Comparison of ENCODE assay signal across 15 mouse cellular contexts in the genomic region with DNA sequence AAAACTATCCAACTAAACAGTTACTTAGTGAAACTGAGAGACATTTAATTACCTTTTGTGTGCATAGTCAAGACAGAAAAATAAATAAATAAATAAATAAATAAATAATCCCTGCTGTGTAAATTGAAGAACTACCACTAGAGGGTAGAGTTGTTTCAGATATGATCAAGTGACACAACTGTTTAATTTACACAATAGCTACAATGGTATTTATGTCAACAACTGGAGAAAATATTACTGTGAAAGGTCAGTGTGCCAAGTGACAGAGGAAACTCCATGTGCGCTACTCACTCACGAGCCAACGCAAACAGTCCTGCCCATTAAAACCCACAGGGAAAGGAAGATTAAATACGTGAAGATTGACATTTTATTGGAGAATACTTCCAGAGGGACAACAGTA. TPM values are rescaled to one million over a fixed set of nuclear protein-coding genes. Genes with fewer than 3 reads are reported as not detected.
DNase-seq lines count a peak whose midpoint lies in the region; ATAC-seq and TF ChIP-seq lines count a peak whose summit lies in the region.
"Had no signal": no experiment of that assay in that cellular context is flagged by ENCODE, and none has a peak within 500 bp of the region (broad histone marks: within the 10 kb centered on the region; RNA-seq: fewer than 3 reads in every experiment).

No protein-coding gene starts in this region.

- TF ChIP-seq POLR2A in cerebellum, adult 2 months (IDR thresholded peaks at IDR 0.05; ENCODE audit: borderline replicate concordance, insufficient read depth, low read length), result no peak

- TF ChIP-seq CTCF in cerebellum, adult 2 months (IDR thresholded peaks at IDR 0.05; ENCODE audit: borderline replicate concordance, insufficient read depth, low read depth, low read length), result peak; percentile 47; the same call in 1 of the 2 replicates
- TF ChIP-seq CTCF in hindbrain, postnatal 0 days (IDR thresholded peaks at IDR 0.05; ENCODE audit: low read depth), result peak; percentile 63
- TF ChIP-seq CTCF in lung, postnatal 0 days (IDR thresholded peaks at IDR 0.05), result peak; percentile 33; the same call in 1 of the 2 replicates

- ATAC-seq in hindbrain, postnatal 0 days, result no peak
- ATAC-seq in hindbrain, embryonic 13.5 days (ENCODE audit: low FRiP score), result no peak
- ATAC-seq in lung, postnatal 0 days, result no peak
- ATAC-seq in megakaryocyte, adult 5-6 weeks (ENCODE audit: poor library complexity, severe bottlenecking), result no peak
- ATAC-seq: midbrain, embryonic 16.5 days had no signal

- H3K27ac ChIP-seq in cerebellum, adult 2 months (ENCODE audit: insufficient read depth, low read length), result no peak overlapping the region
- no peak overlapping the region for H3K27ac ChIP-seq in hindbrain, postnatal 0 days
- H3K27ac ChIP-seq in hindbrain, embryonic 13.5 days, result no peak overlapping the region
- no peak overlapping the region for H3K27ac ChIP-seq in lung, postnatal 0 days (ENCODE audit: low read length)
- H3K27ac ChIP-seq: heart, embryonic 10.5 days; hindbrain, embryonic 10.5 days; lung, embryonic 15.5 days had no signal

- no peaks in the 10 kb centered on the region for H3K27me3 ChIP-seq in cerebellum, adult 2 months (ENCODE audit: control insufficient read depth, insufficient read depth, low read length)
- no peaks in the 10 kb centered on the region for H3K27me3 ChIP-seq in hindbrain, postnatal 0 days (ENCODE audit: insufficient read depth, low read length)
- H3K27me3 ChIP-seq in hindbrain, embryonic 13.5 days, result no peaks in the 10 kb centered on the region
- no peaks in the 10 kb centered on the region for H3K27me3 ChIP-seq in lung, postnatal 0 days (replicated peaks; ENCODE audit: insufficient read depth, low read length)
- H3K27me3 ChIP-seq: lung, embryonic 15.5 days had no signal

- 32% methylated on average over 4 of the region's 4 CpGs for WGBS in cerebellum, adult 2 months
- WGBS in hindbrain, postnatal 0 days, result 57% methylated on average over 4 of the region's 4 CpGs
- 75% methylated on average over 4 of the region's 4 CpGs for WGBS in hindbrain, embryonic 13.5 days
- WGBS in lung, postnatal 0 days, result 45% methylated on average over 4 of the region's 4 CpGs

- no peaks in the 10 kb centered on the region for H3K9me3 ChIP-seq in hindbrain, postnatal 0 days (ENCODE audit: low read length)
- H3K9me3 ChIP-seq in hindbrain, embryonic 13.5 days, result no peaks in the 10 kb centered on the region
- H3K9me3 ChIP-seq in lung, postnatal 0 days (ENCODE audit: low read length), result no peaks in the 10 kb centered on the region
- H3K9me3 ChIP-seq: heart, embryonic 10.5 days; hindbrain, embryonic 10.5 days; lung, embryonic 15.5 days had no signal

- DNase-seq in cerebellum, adult 2 months, result no peak
- DNase-seq in cerebellum, postnatal 14 days, result no peak
- peak; percentile 46 for DNase-seq in hindbrain, postnatal 0 days (ENCODE audit: low spot score)
- peak; percentile 61 for DNase-seq in lung, postnatal 0 days (ENCODE audit: low spot score)
- no peak for DNase-seq in lung, postnatal 14 days
- DNase-seq in fat pad, adult 2 months (ENCODE audit: extremely low read depth, low read depth, low spot score), result peak; percentile 26
- DNase-seq: adrenal gland, postnatal 14 days; cerebellum, adult 9-10 months; right cerebral cortex, postnatal 25 days had no signal

- H3K9ac ChIP-seq in hindbrain, postnatal 0 days (replicated peaks; ENCODE audit: low read length), result no peak overlapping the region
- no peak overlapping the region for H3K9ac ChIP-seq in hindbrain, embryonic 13.5 days
- no peak overlapping the region for H3K9ac ChIP-seq in lung, postnatal 0 days (replicated peaks; ENCODE audit: low read depth)
- H3K9ac ChIP-seq: lung, embryonic 15.5 days had no signal

- no peak for TF ChIP-seq EP300 in lung, postnatal 0 days (IDR thresholded peaks at IDR 0.05)

- no peak overlapping the region for H3K4me3 ChIP-seq in cerebellum, adult 2 months (replicated peaks; ENCODE audit: insufficient read depth, low read depth, low read length)
- no peak overlapping the region for H3K4me3 ChIP-seq in hindbrain, postnatal 0 days (ENCODE audit: low read length)
- no peak overlapping the region for H3K4me3 ChIP-seq in hindbrain, embryonic 13.5 days
- H3K4me3 ChIP-seq in lung, postnatal 0 days (ENCODE audit: low read depth, low read length), result no peak overlapping the region
- H3K4me3 ChIP-seq: heart, embryonic 10.5 days; hindbrain, embryonic 10.5 days; lung, embryonic 15.5 days had no signal

- peaks cover 2% of the 10 kb centered on the region; the same call in 1 of the 2 replicates for H3K4me1 ChIP-seq in cerebellum, adult 2 months (ENCODE audit: control insufficient read depth, insufficient read depth, low read length)
- H3K4me1 ChIP-seq in hindbrain, postnatal 0 days (ENCODE audit: insufficient read depth, low read length), result no peaks in the 10 kb centered on the region
- H3K4me1 ChIP-seq in hindbrain, embryonic 13.5 days (replicated peaks), result no peaks in the 10 kb centered on the region
- H3K4me1 ChIP-seq in lung, postnatal 0 days (ENCODE audit: insufficient read depth, low read depth, low read length), result no peaks in the 10 kb centered on the region
- H3K4me1 ChIP-seq: heart, embryonic 10.5 days; hindbrain, embryonic 10.5 days; lung, embryonic 15.5 days had no signal

- H3K36me3 ChIP-seq in hindbrain, postnatal 0 days (ENCODE audit: insufficient read depth, low read length), result no peaks in the 10 kb centered on the region
- H3K36me3 ChIP-seq in hindbrain, embryonic 13.5 days, result no peaks in the 10 kb centered on the region
- no peaks in the 10 kb centered on the region for H3K36me3 ChIP-seq in lung, postnatal 0 days (ENCODE audit: insufficient read depth, low read length)
- H3K36me3 ChIP-seq: heart, embryonic 10.5 days; hindbrain, embryonic 10.5 days; lung, embryonic 15.5 days had no signal

- 0 out of 2 replicates have a peak overlapping the region, but pooled peaks have one; percentile 16 for H3K4me2 ChIP-seq in hindbrain, postnatal 0 days (ENCODE audit: low read depth, low read length)
- no peak overlapping the region for H3K4me2 ChIP-seq in hindbrain, embryonic 13.5 days
- no peak overlapping the region for H3K4me2 ChIP-seq in lung, postnatal 0 days (replicated peaks; ENCODE audit: low read depth, low read length)
- H3K4me2 ChIP-seq: lung, embryonic 15.5 days had no signal

RNA-seq across cellular contexts. Expression of a gene that starts 38.8 kb away (rescaled TPM):
- polyA plus RNA-seq in cerebellum, adult 2 months (2012; rRNA removed), result 12.1 and 13.8 TPM in 2 replicates
- total RNA-seq in hindbrain, postnatal 0 days (2014; rRNA removed), result 1.4 and 2.6 TPM in 2 replicates
- 0.89 and 1.2 TPM in 2 replicates for polyA plus RNA-seq in hindbrain, postnatal 0 days (2015; fragmentation: Nextera tagmentation; extraction: Ambion mirVana)
- 0.89 and 1.1 TPM in 2 replicates for polyA plus RNA-seq in hindbrain, embryonic 13.5 days (2015; fragmentation: Nextera tagmentation; extraction: Ambion mirVana)
- polyA plus RNA-seq in lung, postnatal 0 days (2015; fragmentation: Nextera tagmentation; extraction: Ambion mirVana), result 0.06 TPM in 1 of 2 replicates, not detected in the other
- not detected in 2 replicates for total RNA-seq in megakaryocyte, adult 5-6 weeks (2015)
- not detected in 2 replicates for total RNA-seq in megakaryocyte, adult 5-6 weeks (2017)

Comparison
In these comparisons a context has a peak if more than half of its experiments do, and no peak if none do; other contexts are left out.
1. DNase-seq: peak in hindbrain, postnatal 0 days (single experiment), lung, postnatal 0 days (single experiment) and fat pad, adult 2 months (single experiment); none in cerebellum, adult 2 months (0 of 2), cerebellum, postnatal 14 days (0 of 2) and lung, postnatal 14 days (single experiment).
2. Peak in every context shown above with its lines, with median percentiles within 50 percentile points of each other: CTCF ChIP-seq.